Mouse (Mus musculus): Measurements from ENCODE around the gene Grk2. TPM values are rescaled to one million over a fixed set of nuclear protein-coding genes. Genes with fewer than 3 reads are reported as not detected.

Gene Grk2
- total and polyA plus RNA-seq, 3 experiments = 118 to 203 (median 193) TPM

DNA sequence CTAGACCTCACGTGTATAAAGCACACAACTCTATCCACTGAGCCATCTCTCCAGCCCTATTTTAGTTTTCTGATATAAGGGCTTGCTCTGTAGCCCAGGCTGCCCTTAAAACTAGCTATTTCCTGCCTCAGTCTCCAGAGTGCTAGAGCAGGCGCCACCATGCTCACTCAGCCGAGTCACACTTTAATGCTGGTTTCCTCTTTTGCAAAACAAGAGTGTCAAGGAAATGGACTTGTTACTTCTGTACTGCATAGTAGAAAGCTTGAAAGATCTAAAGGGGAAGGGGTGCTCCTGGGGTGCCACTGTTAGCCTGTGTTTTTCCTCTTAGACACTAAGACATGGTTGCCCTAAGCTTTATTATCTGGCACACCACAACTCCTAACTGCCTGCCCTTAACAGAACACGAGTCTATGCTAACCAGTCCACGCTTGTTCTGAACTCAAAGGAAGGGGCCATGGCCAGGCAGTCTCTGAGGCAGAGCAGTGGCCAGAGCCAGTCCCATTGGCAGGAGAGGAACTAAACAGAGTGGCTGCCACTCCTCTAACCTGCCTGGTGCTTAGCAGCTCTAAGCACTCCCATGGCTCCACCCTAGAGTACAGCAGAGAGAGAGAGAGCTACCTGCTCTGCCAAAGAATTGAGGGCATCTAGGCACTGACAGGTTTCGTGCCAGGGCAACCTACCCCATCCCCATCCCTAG is 6.3 kb downstream of the Grk2 start:
- Histone ChIP-seq H3K4me1 (ENCODE audit: control insufficient read depth in 1 of 2, insufficient read depth in 2 of 2) (peaks cover 49 to 87% of the 10 kb centered on the region in 2 experiments), H3K9me3 (replicated peaks; ENCODE audit: low read length) (no peaks in the 10 kb centered on the region), H3K4me2 (ENCODE audit: insufficient read depth, low read depth, poor library complexity, severe bottlenecking) (peak overlapping the region; percentile 92), H3K9ac (ENCODE audit: insufficient read depth, low read depth) (peak overlapping the region; percentile 21; the same call in 1 of the 2 replicates), H3K79me2 (replicated peaks; ENCODE audit: control insufficient read depth, extremely low read depth, insufficient read depth, poor library complexity, severe bottlenecking) (peaks cover 92% of the 10 kb centered on the region), H3K36me3 (replicated peaks in 1 of 2; ENCODE audit: control insufficient read depth in 1 of 2, insufficient read depth in 1 of 2, low read length in 1 of 2) (peaks cover 30 to 64% of the 10 kb centered on the region in 2 experiments), H3K27ac (ENCODE audit: insufficient read depth, low read depth) (peak overlapping the region; percentile 97), H3K27me3 (replicated peaks) (no peaks in the 10 kb centered on the region), H3K4me3 (replicated peaks in 1 of 3; ENCODE audit: low read depth in 2 of 3, low read length in 2 of 3, poor library complexity in 1 of 3) (peak overlapping the region; percentile 24 to 28 (median 27))
- DNase-seq (ENCODE audit: extremely low read depth) = no peak
- dilution Hi-C loops (cut with MboI; ENCODE audit: extremely low pct_ligation_motif_present, extremely low pct_unique_long_range_greater_than_20kb, low sequenced_read_pairs) (no loop called here), in situ Hi-C loops (cut with MboI; ENCODE audit: low pct_ligation_motif_present, low pct_unique_long_range_greater_than_20kb, low sequenced_read_pairs) (no loop called here)
- TF ChIP-seq EP300 (IDR thresholded peaks at IDR 0.05; ENCODE audit: low read length) (no peak), CHD1 (IDR thresholded peaks at IDR 0.05; ENCODE audit: low read depth, low read length) (0 out of 2 replicates have a peak, but pooled peaks have one; percentile 32), MAFK (IDR thresholded peaks at IDR 0.05; ENCODE audit: insufficient replicate concordance, low read length) (no peak), CTCF (conservative IDR thresholded peaks at IDR 0.05 in 1 of 2, IDR thresholded peaks at IDR 0.05 in 1 of 2; ENCODE audit: low read depth in 2 of 2, low read length in 2 of 2) (no peak), MAX (IDR thresholded peaks at IDR 0.05; ENCODE audit: low read length) (no peak)

- H3K4me2 ChIP-seq (ENCODE audit: insufficient read depth, low read depth, poor library complexity, severe bottlenecking) = peak overlapping the region; percentile 92
- dilution Hi-C loops (cut with MboI; ENCODE audit: extremely low pct_ligation_motif_present, extremely low pct_unique_long_range_greater_than_20kb, low sequenced_read_pairs) (no loop called here), in situ Hi-C loops (cut with MboI; ENCODE audit: low pct_ligation_motif_present, low pct_unique_long_range_greater_than_20kb, low sequenced_read_pairs) (no loop called here)
- no peak for DNase-seq (ENCODE audit: extremely low read depth)
- peak overlapping the region; percentile 97 for H3K27ac ChIP-seq (ENCODE audit: insufficient read depth, low read depth)
- H3K36me3 ChIP-seq (replicated peaks in 1 of 2; ENCODE audit: control insufficient read depth in 1 of 2, insufficient read depth in 1 of 2, low read length in 1 of 2) = peaks cover 30 to 66% of the 10 kb centered on the region in 2 experiments
- H3K4me1 ChIP-seq (ENCODE audit: control insufficient read depth in 1 of 2, insufficient read depth in 2 of 2) = peaks cover 53 to 89% of the 10 kb centered on the region in 2 experiments
- 0 out of 2 replicates have a peak overlapping the region, but pooled peaks have one; percentile 18 for H3K9ac ChIP-seq (ENCODE audit: insufficient read depth, low read depth)
- peak overlapping the region; percentile 21 to 28 (median 27) for H3K4me3 ChIP-seq (replicated peaks in 1 of 3; ENCODE audit: low read depth in 2 of 3, low read length in 2 of 3, poor library complexity in 1 of 3)
- H3K9me3 ChIP-seq (replicated peaks; ENCODE audit: low read length) = no peaks in the 10 kb centered on the region
- TF ChIP-seq CHD1 (IDR thresholded peaks at IDR 0.05; ENCODE audit: low read depth, low read length) (no peak), RCOR1 (conservative IDR thresholded peaks at IDR 0.05; ENCODE audit: low read depth, low read length) (no peak), MAX (IDR thresholded peaks at IDR 0.05; ENCODE audit: low read length) (peak; percentile 55), TBP (conservative IDR thresholded peaks at IDR 0.05; ENCODE audit: low read depth, low read length) (no peak), RAD21 (IDR thresholded peaks at IDR 0.05; ENCODE audit: low read depth, low read length) (no peak), ETS1 (conservative IDR thresholded peaks at IDR 0.05; ENCODE audit: low read depth, low read length) (0 out of 2 replicates have a peak, but pooled peaks have one; percentile 7), ZKSCAN1 (IDR thresholded peaks at IDR 0.05; ENCODE audit: borderline replicate concordance, low read depth, low read length) (no peak), NRF1 (IDR thresholded peaks at IDR 0.05; ENCODE audit: low read depth, low read length) (no peak; the same call in 1 of the 2 replicates), USF2 (conservative IDR thresholded peaks at IDR 0.05; ENCODE audit: low read depth, low read length) (no peak), UBTF (IDR thresholded peaks at IDR 0.05; ENCODE audit: low read depth, low read length) (no peak), NELFE (IDR thresholded peaks at IDR 0.05; ENCODE audit: low read depth, low read length) (no peak), MXI1 (IDR thresholded peaks at IDR 0.05; ENCODE audit: low read depth, low read length) (peak; percentile 70; the same call in 1 of the 2 replicates), BHLHE40 (IDR thresholded peaks at IDR 0.05; ENCODE audit: low read depth, low read length) (peak; percentile 90), ZC3H11A (IDR thresholded peaks at IDR 0.05; ENCODE audit: low read depth, low read length) (no peak), TCF12 (IDR thresholded peaks at IDR 0.05; ENCODE audit: low read depth, low read length) (peak; percentile 48; the same call in 1 of the 2 replicates), ZMIZ1 (IDR thresholded peaks at IDR 0.05; ENCODE audit: low read depth, low read length) (no peak), SIN3A (IDR thresholded peaks at IDR 0.05; ENCODE audit: low read length) (0 out of 2 replicates have a peak, but pooled peaks have one; percentile 4), ZNF384 (IDR thresholded peaks at IDR 0.05; ENCODE audit: low read depth, low read length) (no peak), MYC (IDR thresholded peaks at IDR 0.05; ENCODE audit: low read depth, low read length) (peak; percentile 84), ELF1 (IDR thresholded peaks at IDR 0.05; ENCODE audit: low read depth, low read length) (no peak)
- H3K79me2 ChIP-seq (replicated peaks; ENCODE audit: control insufficient read depth, extremely low read depth, insufficient read depth, poor library complexity, severe bottlenecking) = peaks cover 96% of the 10 kb centered on the region
- no peaks in the 10 kb centered on the region for H3K27me3 ChIP-seq (replicated peaks)
Observed at GRCm38 (mm10) chr19:4299126-4299525, 6.9 kb downstream of the Grk2 start.

Measured in CH12.LX (cell line).